Mouse (Mus musculus): ENCODE measurements at regions not wholly inside any gene's neighbourhood (a gene's known extent, or its start where the extent isn't known, plus 50 kb on each side); places are given as distances from the start of the nearest gene placed in this dataset.

DNA sequence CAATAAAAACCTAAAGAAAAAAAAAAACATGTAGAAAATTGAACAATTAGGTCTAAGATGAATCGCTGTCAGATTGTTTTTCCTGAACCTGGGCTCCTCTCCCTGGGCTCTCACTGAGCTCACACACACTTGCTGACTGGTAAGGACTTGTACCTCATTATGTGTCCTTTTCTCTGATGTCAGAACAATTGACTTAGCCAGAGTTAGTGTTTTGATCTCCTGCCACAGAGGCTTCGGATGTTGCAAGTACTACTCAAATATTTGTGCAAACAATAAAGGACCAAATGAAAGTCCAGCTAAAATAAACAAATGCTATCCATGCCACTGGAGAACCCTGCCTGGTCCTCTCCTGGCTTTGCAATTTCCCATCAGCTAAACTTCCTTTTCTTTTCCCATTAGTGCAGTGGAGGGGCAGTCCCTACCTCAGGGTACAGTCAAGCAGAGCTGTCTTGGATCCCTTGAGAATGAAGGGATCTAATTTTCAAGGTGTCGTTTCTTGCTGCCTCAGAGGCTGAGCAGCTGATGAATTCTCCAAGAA is 399.6 kb downstream of the Nbas start:
- DNase-seq: no peak

DNA sequence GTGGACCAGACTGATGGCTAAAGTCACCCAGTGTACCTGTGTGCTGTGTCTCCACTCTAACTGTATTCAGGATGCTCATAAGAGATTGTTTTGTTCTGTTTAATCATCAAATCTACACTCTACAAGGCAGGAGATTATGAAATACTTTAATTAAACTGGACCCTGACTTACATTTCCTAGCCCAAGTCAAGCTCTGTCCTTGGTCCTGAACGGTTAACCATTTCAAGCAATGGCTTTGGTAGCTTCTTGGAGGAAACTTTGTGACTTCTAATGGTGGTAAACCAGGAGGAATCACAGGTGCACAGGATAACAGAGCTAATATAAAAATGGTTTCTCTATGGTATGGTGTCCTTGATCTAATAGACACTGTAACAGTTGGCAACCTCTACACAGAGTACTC is 370.4 kb downstream of the Nbas start:
- no peak for DNase-seq

All from cerebellum, postnatal 25 days (tissue).